Mouse (Mus musculus) testis, adult 2 months (tissue): ENCODE measurements around the gene Zfp428. TPM values are rescaled to one million over a fixed set of nuclear protein-coding genes. Genes with fewer than 3 reads are reported as not detected.

Experiments used
- H3K27ac ChIP-seq: fragments of 200-500 bp; 2 replicates; pipeline ENCODE4 v1.5.1; 2012; ENCODE audit warnings: low read depth, low read length; ENCODE audit not compliant: control insufficient read depth, insufficient read depth
- H3K27me3 ChIP-seq: fragments of 200-500 bp; 2 replicates; pipeline ENCODE4 v1.6.1; 2012; ENCODE audit warnings: mild to moderate bottlenecking, low read length, moderate library complexity; ENCODE audit not compliant: control insufficient read depth, insufficient read depth
- H3K36me3 ChIP-seq: fragments of 200-500 bp; 2 replicates; pipeline ENCODE4 v1.6.1; 2012; ENCODE audit warnings: mild to moderate bottlenecking, low read length; ENCODE audit not compliant: control insufficient read depth, insufficient read depth
- H3K4me1 ChIP-seq: fragments of 200-500 bp; 2 replicates; pipeline ENCODE4 v1.6.1; 2012; ENCODE audit warnings: low read length; ENCODE audit not compliant: control insufficient read depth, insufficient read depth
- H3K4me3 ChIP-seq: fragments of 200-500 bp; 2 replicates; pipeline ENCODE4 v1.5.1; 2012; ENCODE audit warnings: low read depth, mild to moderate bottlenecking, low read length, moderate library complexity, mixed read lengths; ENCODE audit not compliant: control insufficient read depth
- CTCF ChIP-seq: fragments of 200-500 bp; IDR thresholded peaks from 2 replicates; pipeline ENCODE4 v1.5.1; 2012; ENCODE audit warnings: low read depth, mild to moderate bottlenecking, inconsistent platforms, low read length, moderate library complexity; ENCODE audit not compliant: control insufficient read depth, insufficient read depth, insufficient replicate concordance
- POLR2A ChIP-seq: fragments of 200-500 bp; IDR thresholded peaks from 2 replicates; pipeline ENCODE4 v1.6.1; 2012; ENCODE audit warnings: low read depth, mild to moderate bottlenecking, inconsistent platforms, low read length, moderate library complexity; ENCODE audit not compliant: control insufficient read depth
- polyA plus RNA-seq: library from polyadenylated mRNA; depleted of rRNA; stranded (reverse); fragments of >200 nt; gene quantifications from 2 replicates; pipeline ENCODE4 v1.2.3, GENCODE M21; 2012

The Zfp428 gene
- polyA plus RNA-seq, 1 experiment, result 16.8 TPM

DNA sequence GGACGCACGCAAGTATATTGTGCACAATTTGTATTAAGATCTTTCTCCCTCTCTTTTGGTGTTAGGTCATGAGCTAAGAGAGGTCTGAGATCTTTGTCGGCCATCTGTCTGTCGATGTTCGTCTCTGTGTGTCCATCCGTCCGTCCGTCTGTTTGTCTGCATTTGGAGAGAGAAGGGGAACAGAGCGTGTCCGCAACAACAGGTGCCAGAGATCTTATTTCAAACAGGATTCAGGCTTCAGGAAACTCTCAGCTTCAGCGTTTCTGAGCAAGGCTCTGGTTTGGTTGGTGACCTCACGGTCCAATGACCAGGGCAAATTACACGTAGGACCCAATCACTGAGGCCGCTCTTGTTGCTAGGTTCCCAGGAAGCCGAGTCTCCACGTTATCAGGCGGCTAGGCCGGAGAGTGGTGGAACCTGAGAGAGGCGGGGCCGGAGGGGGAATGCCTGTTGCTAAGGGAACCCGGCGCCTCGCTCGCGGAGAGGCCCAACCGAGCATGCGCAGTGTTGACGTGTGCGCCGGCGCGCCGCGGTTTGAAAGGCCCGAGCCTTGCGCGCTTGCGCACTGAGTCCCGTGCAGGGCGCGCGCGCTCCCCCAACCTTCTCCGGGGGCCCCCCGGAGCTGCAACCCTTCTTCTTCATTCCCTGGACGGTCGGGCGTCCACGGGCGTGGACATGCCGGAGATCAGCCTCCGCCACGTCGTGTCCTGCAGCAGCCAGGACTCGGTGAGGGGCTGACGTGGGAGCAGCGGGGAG is 40.0 kb downstream of the Zfp428 start:
- Histone ChIP-seq H3K36me3 (no peaks in the 10 kb centered on the region), H3K27ac (peak overlapping the region; percentile 90), H3K27me3 (no peaks in the 10 kb centered on the region), H3K4me1 (peaks cover 18% of the 10 kb centered on the region), H3K4me3 (peak overlapping the region; percentile 95)
- TF ChIP-seq CTCF (no peak), POLR2A (peak; percentile 72)

DNA sequence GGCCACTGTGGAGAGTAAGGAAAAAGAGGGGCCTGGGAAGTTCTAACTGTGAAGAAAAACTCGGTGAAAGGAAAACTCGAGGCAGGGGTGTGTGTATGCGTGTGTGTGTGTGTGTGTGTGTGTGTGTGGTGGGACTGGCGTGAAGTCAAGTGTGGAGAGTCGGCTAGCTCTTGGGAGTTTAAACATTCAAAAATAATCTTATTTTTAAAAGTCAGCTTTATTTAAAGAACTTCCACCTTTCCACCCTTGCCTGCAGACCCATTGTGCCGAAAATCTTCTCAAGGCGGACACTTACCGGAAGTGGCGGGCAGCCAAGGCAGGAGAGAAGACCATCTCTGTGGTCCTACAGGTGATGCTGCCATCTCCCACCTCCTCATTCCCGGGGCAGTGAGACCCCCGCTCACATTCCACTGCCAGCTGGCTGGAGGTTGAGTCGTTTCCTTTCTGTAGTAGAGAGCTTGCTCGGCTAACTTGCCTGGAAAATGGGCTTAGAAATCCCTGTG is 40.8 kb downstream of the Zfp428 start:
- TF ChIP-seq POLR2A, result no peak
- no peak for TF ChIP-seq CTCF
- peaks cover 18% of the 10 kb centered on the region for H3K4me1 ChIP-seq
- peak overlapping the region; percentile 95 for H3K4me3 ChIP-seq
- no peaks in the 10 kb centered on the region for H3K36me3 ChIP-seq
- no peaks in the 10 kb centered on the region for H3K27me3 ChIP-seq
- peak overlapping the region; percentile 42 for H3K27ac ChIP-seq

DNA sequence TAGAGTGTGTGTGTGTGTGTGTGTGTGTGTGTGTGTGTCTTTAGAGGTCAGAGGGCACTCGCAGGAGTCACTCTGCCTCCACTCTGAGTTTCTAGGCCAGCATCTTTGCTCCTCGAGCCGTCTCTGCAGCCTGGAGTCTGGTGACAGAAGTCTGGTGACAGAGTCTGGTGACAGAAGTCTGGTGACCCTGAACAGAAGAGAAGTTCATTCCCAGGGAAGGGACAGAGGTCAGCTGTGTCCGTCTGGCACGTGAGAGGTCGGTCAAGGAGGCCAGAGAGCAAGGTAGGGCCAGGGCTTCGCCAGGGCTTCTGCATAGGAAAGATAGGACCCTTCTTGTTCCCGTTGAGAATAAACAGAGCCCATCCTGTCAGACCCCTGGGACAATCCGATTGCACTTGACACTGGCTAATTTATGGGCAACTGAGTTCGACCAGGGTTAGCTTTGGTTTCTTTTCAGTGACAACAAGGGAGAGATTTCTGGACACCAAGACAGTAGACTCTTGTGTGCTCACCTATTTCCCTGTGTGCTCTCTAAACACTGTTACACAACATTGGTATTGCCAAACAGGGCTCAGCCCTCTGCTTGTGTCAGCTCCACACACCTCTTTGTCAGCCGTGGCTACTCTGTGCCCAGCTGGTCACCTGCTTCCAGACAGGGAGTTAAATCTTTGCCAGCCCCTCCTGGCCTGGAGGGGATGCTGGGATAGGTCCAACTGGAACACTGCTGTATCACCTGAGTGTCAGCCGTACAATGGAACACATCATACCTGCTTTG is 45.4 kb downstream of the Zfp428 start:
- TF ChIP-seq POLR2A (no peak), CTCF (no peak)
- Histone ChIP-seq H3K36me3 (no peaks in the 10 kb centered on the region), H3K4me3 (no peak overlapping the region), H3K4me1 (peaks cover 5% of the 10 kb centered on the region; the same call in 1 of the 2 replicates), H3K27ac (no peak overlapping the region), H3K27me3 (no peaks in the 10 kb centered on the region)

DNA sequence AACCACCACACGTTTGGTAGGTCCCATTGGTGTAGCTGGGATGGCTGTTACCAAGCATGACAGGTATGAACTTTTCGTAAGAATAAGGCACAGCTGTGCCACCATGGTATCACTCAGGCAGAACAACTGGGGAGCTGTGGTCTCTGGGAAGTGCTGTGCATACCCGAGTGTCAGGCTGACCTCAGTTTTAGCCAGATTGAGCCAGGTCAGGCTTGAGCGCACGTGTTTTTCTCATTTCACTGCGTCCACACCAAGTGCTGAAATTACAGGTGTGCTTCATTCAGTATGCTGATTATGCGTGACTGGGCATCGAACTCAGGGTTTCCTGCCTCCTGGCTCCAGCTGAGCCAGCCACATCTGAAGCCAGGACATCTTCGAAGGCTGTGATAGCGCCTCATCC is 49.0 kb downstream of the Zfp428 start:
- H3K4me3 ChIP-seq, result no peak overlapping the region
- no peak overlapping the region for H3K27ac ChIP-seq
- TF ChIP-seq POLR2A (no peak), CTCF (no peak)
- H3K4me1 ChIP-seq, result no peaks in the 10 kb centered on the region
- H3K27me3 ChIP-seq, result no peaks in the 10 kb centered on the region
- peaks cover 2% of the 10 kb centered on the region; the same call in 1 of the 2 replicates for H3K36me3 ChIP-seq

DNA sequence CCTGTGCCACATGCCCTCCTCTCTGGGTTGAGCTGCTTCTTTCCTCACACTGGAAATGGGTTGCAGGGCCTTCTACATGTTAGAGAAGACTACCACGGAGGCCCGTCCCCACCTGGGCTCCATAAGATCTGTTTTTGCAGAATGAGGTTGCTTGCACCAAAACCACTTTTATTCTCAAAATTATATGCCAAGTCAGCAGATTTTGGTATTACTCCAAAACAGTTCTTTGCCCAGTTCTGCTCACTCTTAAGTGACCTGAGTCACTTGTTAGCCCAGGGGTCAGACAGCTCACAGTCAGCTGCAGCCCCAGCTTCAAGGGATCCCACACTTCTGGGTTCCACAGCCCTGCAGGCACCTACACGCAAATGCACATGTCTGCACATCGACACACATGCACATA is 54.6 kb downstream of the Zfp428 start:
- TF ChIP-seq POLR2A (no peak), CTCF (no peak)
- no peak overlapping the region for H3K4me3 ChIP-seq
- H3K27ac ChIP-seq, result no peak overlapping the region
- peaks cover 3% of the 10 kb centered on the region for H3K36me3 ChIP-seq
- H3K4me1 ChIP-seq, result peaks cover 4% of the 10 kb centered on the region
- no peaks in the 10 kb centered on the region for H3K27me3 ChIP-seq

DNA sequence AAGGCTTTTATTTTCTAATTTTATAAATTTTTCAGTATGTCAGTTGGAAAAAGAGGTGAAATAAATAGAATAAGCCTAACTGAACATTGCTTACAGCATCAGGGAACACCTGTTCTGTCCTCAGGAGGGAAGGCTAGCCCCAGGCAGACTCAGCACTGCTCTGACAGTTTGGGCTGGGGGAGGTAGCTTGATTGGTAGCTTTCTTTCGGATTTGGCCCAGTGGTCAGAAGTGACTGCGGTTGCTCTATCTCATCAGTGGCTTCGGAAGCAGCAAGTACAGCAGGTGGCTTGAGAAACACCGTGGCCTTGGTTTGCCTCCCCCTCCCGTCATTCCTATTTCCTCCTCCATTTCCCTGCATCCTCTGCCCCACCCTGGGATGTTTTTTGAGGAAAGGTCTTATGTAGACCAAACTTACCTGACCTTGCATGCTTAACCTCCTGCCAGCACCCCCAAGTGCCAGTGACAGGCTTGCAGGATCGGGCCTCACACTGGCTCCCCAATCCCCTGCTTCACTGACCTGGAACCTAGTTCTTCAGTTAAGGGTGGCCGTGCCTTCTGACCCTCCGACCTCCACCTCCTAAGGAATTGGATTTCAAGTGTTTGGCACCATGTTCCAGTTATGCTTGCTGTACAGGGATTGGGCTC is 56.5 kb downstream of the Zfp428 start:
- Histone ChIP-seq H3K27ac (no peak overlapping the region), H3K27me3 (no peaks in the 10 kb centered on the region), H3K4me1 (peaks cover 4% of the 10 kb centered on the region), H3K36me3 (peaks cover 3% of the 10 kb centered on the region), H3K4me3 (no peak overlapping the region)
- no peak for TF ChIP-seq CTCF
- no peak for TF ChIP-seq POLR2A

DNA sequence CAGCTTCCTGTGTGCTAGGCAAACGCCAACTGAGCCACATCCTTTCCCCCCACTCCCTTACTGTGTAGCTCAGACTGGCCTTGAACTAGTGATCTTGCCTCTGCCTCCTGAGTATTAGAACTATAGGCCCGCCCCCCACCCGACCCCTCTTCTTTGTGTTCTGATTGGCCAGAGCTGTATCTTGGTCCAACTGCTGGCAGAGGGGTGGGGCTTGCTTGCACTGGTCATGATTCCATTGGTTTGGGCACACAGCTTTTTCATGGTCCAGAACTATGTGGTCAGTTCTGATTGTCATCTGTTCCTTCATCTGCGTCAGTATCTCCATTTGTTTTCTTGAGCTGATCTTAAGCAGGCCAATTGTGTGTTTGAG is 57.0 kb downstream of the Zfp428 start:
- TF ChIP-seq POLR2A, result no peak
- TF ChIP-seq CTCF, result no peak
- Histone ChIP-seq H3K27ac (no peak overlapping the region), H3K36me3 (peaks cover 3% of the 10 kb centered on the region)

More for the DNA sequence above, 57.0 kb downstream of the Zfp428 start:
- H3K4me3 ChIP-seq, result no peak overlapping the region
- H3K4me1 ChIP-seq, result peaks cover 4% of the 10 kb centered on the region
- no peaks in the 10 kb centered on the region for H3K27me3 ChIP-seq
